Mouse (Mus musculus): ENCODE data around the gene Crnkl1. TPM values are rescaled to one million over a fixed set of nuclear protein-coding genes. Genes with fewer than 3 reads are reported as not detected.

Gene Crnkl1
- total RNA-seq, 1 experiment: 35.0 TPM

DNA sequence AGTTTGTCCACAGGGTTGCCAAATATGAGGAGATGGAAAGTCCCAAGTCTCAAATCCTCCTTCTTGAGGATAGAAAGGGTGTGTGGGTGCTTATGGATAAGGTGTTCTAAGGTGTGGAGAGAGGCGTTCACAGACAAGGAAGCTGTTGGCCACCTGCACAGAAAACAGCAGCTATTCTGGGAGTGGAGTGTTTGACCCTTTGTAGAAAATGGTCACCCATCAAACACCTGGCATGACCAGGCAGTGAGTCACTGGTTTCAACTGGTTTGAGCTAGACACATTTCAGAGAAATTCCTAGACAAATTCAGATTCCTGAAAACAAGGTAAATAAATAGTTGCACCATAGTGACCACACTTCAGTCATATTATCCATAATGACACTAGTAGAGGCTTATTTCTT lies 62.7 kb downstream of the Crnkl1 start:
- in situ Hi-C loops (cut with MboI; ENCODE audit: low sequenced_read_pairs in 2 of 2, unreplicated experiment in 2 of 2): no loop called here

DNA sequence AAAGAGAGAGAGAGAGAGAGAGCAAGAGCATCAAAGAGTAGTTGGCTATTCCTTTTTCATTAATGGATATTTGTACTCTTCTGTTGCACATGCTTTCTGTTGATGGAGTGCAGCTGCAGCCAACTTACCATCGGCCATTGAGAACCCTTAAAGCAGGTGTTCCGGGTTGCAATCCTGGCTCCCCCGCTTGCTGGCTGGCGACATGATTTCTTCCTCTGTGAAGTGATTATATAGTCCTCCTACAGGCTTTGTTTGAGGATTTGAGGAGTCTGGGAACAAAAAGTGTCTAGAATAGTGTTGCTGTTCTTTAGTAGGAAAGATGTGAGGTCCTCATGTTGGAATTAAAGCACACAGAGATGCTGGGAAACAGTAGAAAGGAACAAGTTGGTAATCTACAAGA lies 63.5 kb downstream of the Crnkl1 start:
- DNase-seq (ENCODE audit: low read depth, low spot score): no peak
- H3K27ac ChIP-seq (ENCODE audit: insufficient read depth, low read depth, low read length, poor library complexity, severe bottlenecking): no peak overlapping the region
- TF ChIP-seq ZC3H11A (IDR thresholded peaks at IDR 0.05; ENCODE audit: borderline replicate concordance, low read depth, low read length): no peak
- TF ChIP-seq ZNF384 (IDR thresholded peaks at IDR 0.05; ENCODE audit: low read depth, low read length): no peak
- no peak for TF ChIP-seq MAFK (IDR thresholded peaks at IDR 0.05; ENCODE audit: insufficient read depth, low read depth, low read length)
- TF ChIP-seq CHD2 (IDR thresholded peaks at IDR 0.05; ENCODE audit: low read depth, low read length): no peak
- TF ChIP-seq HCFC1 (IDR thresholded peaks at IDR 0.05; ENCODE audit: borderline replicate concordance, insufficient read depth, low read length): no peak
- no peak overlapping the region for H3K9ac ChIP-seq (ENCODE audit: insufficient read depth, low read depth, low read length, poor library complexity, severe bottlenecking)
- no peak overlapping the region for H3K4me3 ChIP-seq (ENCODE audit: insufficient read depth in 1 of 2, low read depth in 1 of 2, low read length in 2 of 2, poor library complexity in 1 of 2, severe bottlenecking in 1 of 2)
- in situ Hi-C loops (cut with MboI; ENCODE audit: low sequenced_read_pairs in 2 of 2, unreplicated experiment in 2 of 2): no loop called here
- H3K36me3 ChIP-seq (ENCODE audit: control insufficient read depth, insufficient read depth, low read length, poor library complexity, severe bottlenecking): no peaks in the 10 kb centered on the region
- no peaks in the 10 kb centered on the region for H3K9me3 ChIP-seq (ENCODE audit: control insufficient read depth, insufficient read depth, low read depth, low read length)
- no peaks in the 10 kb centered on the region; a peak in 1 of 4 replicates for H3K4me1 ChIP-seq (ENCODE audit: control insufficient read depth in 2 of 2, insufficient read depth in 2 of 2, low read length in 2 of 2, poor library complexity in 1 of 2)

More for the DNA sequence above, 62.7 kb downstream of the Crnkl1 start:
- no peaks in the 10 kb centered on the region; a peak in 1 of 4 replicates for H3K4me1 ChIP-seq (ENCODE audit: control insufficient read depth in 2 of 2, insufficient read depth in 2 of 2, low read length in 2 of 2, poor library complexity in 1 of 2)
- no peak for TF ChIP-seq HCFC1 (IDR thresholded peaks at IDR 0.05; ENCODE audit: borderline replicate concordance, insufficient read depth, low read length)
- no peak for TF ChIP-seq MAFK (IDR thresholded peaks at IDR 0.05; ENCODE audit: insufficient read depth, low read depth, low read length)
- no peak for TF ChIP-seq ZC3H11A (IDR thresholded peaks at IDR 0.05; ENCODE audit: borderline replicate concordance, low read depth, low read length)
- TF ChIP-seq ZNF384 (IDR thresholded peaks at IDR 0.05; ENCODE audit: low read depth, low read length): no peak
- TF ChIP-seq CHD2 (IDR thresholded peaks at IDR 0.05; ENCODE audit: low read depth, low read length): no peak
- H3K36me3 ChIP-seq (ENCODE audit: control insufficient read depth, insufficient read depth, low read length, poor library complexity, severe bottlenecking): no peaks in the 10 kb centered on the region
- H3K9me3 ChIP-seq (ENCODE audit: control insufficient read depth, insufficient read depth, low read depth, low read length): no peaks in the 10 kb centered on the region
- H3K9ac ChIP-seq (ENCODE audit: insufficient read depth, low read depth, low read length, poor library complexity, severe bottlenecking): no peak overlapping the region
- no peak overlapping the region for H3K27ac ChIP-seq (ENCODE audit: insufficient read depth, low read depth, low read length, poor library complexity, severe bottlenecking)
- no peak for DNase-seq (ENCODE audit: low read depth, low spot score)
- no peak overlapping the region for H3K4me3 ChIP-seq (ENCODE audit: insufficient read depth in 1 of 2, low read depth in 1 of 2, low read length in 2 of 2, poor library complexity in 1 of 2, severe bottlenecking in 1 of 2)

Other genes starting within 250 kb of the Crnkl1 start
- gene Naa20, start 32.9 kb downstream of the Crnkl1 start, total RNA-seq (2012; rRNA removed): 81.5 and 87.6 TPM in 2 replicates
- gene Cfap61, start 230 bp downstream of the Crnkl1 start, total RNA-seq (2012; rRNA removed): 0.45 and 0.74 TPM in 2 replicates

All from ES-E14 (cell line).